Mouse (Mus musculus) cerebellum, adult 2 months (tissue): Measurements from ENCODE around the gene Mybl2.

Experiments
- CTCF ChIP-seq: fragments of 200-500 bp; IDR thresholded peaks from 2 replicates; pipeline ENCODE4 v1.5.1; 2011; ENCODE audit warnings: low read depth, mild to moderate bottlenecking, control low read depth, low read length, moderate library complexity, borderline replicate concordance; ENCODE audit not compliant: insufficient read depth
- POLR2A ChIP-seq: fragments of 200-500 bp; IDR thresholded peaks from 2 replicates; pipeline ENCODE4 v1.6.1; 2011; ENCODE audit warnings: low read length, control low read depth, borderline replicate concordance; ENCODE audit not compliant: insufficient read depth

DNA sequence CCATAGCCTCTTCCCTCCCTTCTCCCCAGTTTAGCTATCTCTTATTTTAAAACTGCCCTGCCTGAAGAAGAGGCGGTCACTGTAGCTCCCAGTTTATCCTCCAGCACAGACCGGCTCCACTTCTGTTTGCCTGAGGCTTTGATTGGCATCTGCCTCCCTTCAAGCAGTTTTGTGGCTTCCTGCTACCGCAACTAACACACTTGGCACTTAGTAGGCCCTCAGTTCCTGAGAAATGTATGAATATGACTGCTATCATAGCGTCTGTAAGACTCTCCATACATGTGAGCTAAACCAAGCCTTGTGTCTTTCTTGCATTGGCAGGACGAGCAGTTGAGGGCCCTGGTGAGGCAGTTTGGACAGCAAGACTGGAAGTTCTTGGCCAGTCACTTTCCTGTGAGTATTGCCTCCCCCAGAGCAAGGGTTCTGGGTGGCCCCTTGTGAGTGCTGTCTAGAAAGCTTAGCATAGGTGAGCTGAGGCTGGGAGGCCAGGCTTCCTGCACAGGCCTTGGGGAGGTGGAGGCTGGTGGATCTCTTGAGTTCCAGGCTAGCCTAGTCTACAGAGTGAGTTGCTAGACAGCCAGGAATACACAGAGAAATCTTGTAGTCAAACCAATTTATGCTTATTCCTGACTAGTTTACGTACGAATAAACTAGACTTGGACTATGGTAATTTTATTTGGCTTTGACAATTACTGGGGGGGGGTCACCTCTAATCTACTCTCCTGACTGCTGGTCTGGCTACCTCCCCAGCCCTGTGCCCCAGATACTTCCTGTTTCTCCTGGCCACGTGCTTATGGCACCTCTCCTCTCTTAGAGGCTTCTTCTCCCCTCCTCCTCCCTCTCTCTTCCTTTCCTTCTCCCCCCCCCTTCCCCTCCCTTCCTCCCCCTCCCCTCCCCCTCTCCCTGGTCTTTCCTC is 7.0 kb downstream of the Mybl2 start:
- TF ChIP-seq CTCF: no peak
- TF ChIP-seq POLR2A: no peak
